Mouse (Mus musculus) mammary gland, adult 2 months (tissue): ENCODE results near the gene Calhm1. TPM values are rescaled to one million over a fixed set of nuclear protein-coding genes. Genes with fewer than 3 reads are reported as not detected.

Experiments used
- polyA plus RNA-seq: library from polyadenylated mRNA; depleted of rRNA; stranded (reverse); fragments of >200 nt; gene quantifications from 2 replicates; pipeline ENCODE4 v1.2.3, GENCODE M21; 2012; ENCODE audit warnings: low replicate concordance; rRNA removed

Gene Calhm1
- polyA plus RNA-seq = not detected in 2 replicates

GRCm38 (mm10) chr19:47144154-47144553 is at the start of gene Calhm1:
Calhm1 (minus strand) TSS chr19:47144254.

GRCm38 (mm10) chr19:47178431-47179271 is 34.6 kb upstream of the Calhm1 start, which contains the start of gene Neurl1a:
Neurl1a (plus strand) TSS chr19:47178820.

GRCm38 (mm10) chr19:47157664-47158063 is 13.6 kb upstream of the Calhm1 start, which contains the start of gene Calhm3:
Calhm3 (minus strand) TSS chr19:47157764.

GRCm38 (mm10) chr19:47137771-47138421 is 6.2 kb downstream of the Calhm1 start, which contains the start of gene Calhm2:
Calhm2 (minus strand) TSS chr19:47138294.

Other genes starting within 250 kb of the Calhm1 start
- not detected in 2 replicates for gene Ina, start 129.6 kb downstream of the Calhm1 start, polyA plus RNA-seq
- 10.6 and 15.8 TPM in 2 replicates for gene Nt5c2, start 129.1 kb downstream of the Calhm1 start, polyA plus RNA-seq
- 6.5 and 11.6 TPM in 2 replicates for gene Pcgf6, start 93.3 kb downstream of the Calhm1 start, polyA plus RNA-seq
- 2.6 and 2.9 TPM in 2 replicates for gene Taf5, start 76.5 kb downstream of the Calhm1 start, polyA plus RNA-seq
- 36.3 and 110 TPM in 2 replicates for gene Usmg5, start 53.6 kb downstream of the Calhm1 start, polyA plus RNA-seq
- gene Pdcd11, start 53.5 kb downstream of the Calhm1 start, polyA plus RNA-seq = 7.4 and 7.6 TPM in 2 replicates
- gene Calhm2, start 6.0 kb downstream of the Calhm1 start, polyA plus RNA-seq = 20.9 and 27.9 TPM in 2 replicates
- gene Calhm3, start 13.5 kb upstream of the Calhm1 start, polyA plus RNA-seq = not detected in 2 replicates
- 1.7 and 29.6 TPM in 2 replicates for gene Neurl1a, start 34.6 kb upstream of the Calhm1 start, polyA plus RNA-seq